Mouse (Mus musculus) ovary, postnatal 10 days (tissue): ENCODE data around the gene P4htm.

Source experiments
- DNase-seq: peaks from one replicate; pipeline ENCODE4 v3.0.0; 2022; ENCODE audit warnings: low spot score

The P4htm gene

DNA sequence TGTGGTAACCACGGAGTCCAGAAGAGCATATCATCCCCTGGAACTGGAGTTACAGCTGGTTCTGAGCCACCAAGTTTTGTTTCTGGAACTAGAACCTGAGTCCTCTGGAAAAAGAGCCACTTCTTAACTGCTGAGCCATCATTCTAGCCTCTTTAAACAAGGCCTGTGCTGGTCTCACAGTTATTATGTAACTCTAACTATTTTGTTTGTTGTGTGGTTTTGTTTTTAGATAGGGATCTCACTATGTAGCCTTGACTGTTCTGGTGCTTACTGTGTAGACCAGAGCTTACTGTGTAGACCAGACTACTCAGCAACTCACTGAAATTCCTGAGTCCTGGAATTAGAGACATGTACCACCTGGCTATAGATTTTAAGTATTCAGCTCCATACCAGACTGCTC is 50.6 kb downstream of the P4htm start:
- no peak for DNase-seq

GRCm38 (mm10) chr9:108545986-108546385 is 51.5 kb downstream of the P4htm start:
- DNase-seq: no peak

GRCm38 (mm10) chr9:108540846-108541245 is 56.6 kb downstream of the P4htm start:
- DNase-seq: no peak

DNA sequence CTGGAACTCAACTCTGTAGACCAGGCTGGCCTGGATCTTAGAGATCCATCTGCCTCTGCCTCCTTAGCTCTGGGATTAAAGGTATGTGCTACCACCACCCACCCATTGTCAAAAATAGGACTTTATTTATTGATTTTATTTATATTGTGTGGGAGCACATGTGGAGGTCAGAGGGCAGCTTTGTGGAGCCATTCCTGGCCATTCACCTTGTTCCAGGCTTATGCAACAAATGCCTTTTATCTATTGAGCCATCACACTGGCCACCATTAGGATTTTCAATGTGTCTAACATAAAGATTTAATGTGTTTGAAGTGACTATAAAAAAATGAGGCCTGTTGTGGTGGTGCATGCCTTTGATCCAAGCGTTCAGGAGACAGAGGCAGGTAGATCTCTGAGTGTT is 66.0 kb downstream of the P4htm start:
- no peak for DNase-seq

- no peak for DNase-seq
Measured at GRCm38 (mm10) chr9:108530954-108531353, 66.5 kb downstream of the P4htm start.
